ENCODE assay signal across 11 mouse cellular contexts in the genomic region with DNA sequence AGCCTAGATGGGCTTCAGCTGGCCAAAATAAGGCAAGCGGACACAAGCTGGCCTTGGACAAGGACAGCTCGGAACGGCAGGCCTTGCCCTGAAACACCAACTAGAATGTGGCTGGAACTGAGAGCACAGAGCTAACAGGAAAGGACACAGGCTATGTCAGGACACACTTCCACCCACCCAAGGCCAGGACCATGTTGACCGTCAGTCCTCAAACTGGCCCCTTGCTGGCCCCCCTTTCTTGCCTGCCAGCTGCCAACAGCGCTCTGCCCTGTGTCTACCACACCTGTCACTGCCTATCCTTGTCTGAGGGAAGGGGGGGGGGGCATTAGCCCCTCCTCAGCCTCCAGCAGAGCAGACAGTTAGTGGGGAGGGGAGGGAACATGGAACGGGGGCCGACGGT. TPM values are rescaled to one million over a fixed set of nuclear protein-coding genes. Genes with fewer than 3 reads are reported as not detected.
DNase-seq lines count a peak whose midpoint lies in the region; ATAC-seq and TF ChIP-seq lines count a peak whose summit lies in the region.
"Had no signal": no experiment of that assay in that cellular context is flagged by ENCODE, and none has a peak within 500 bp of the region (broad histone marks: within the 10 kb centered on the region; RNA-seq: fewer than 3 reads in every experiment).

A gene (plus strand): TSS at position 316 of the 400 bp plus-strand sequence.

- peaks cover 13% of the 10 kb centered on the region for H3K4me1 ChIP-seq in stomach, embryonic 16.5 days (ENCODE audit: control insufficient read depth, insufficient read depth, low read length)
- H3K4me1 ChIP-seq in stomach, postnatal 0 days (replicated peaks; ENCODE audit: control insufficient read depth, insufficient read depth): no peaks in the 10 kb centered on the region
- H3K4me1 ChIP-seq in heart, embryonic 14.5 days (ENCODE audit: control insufficient read depth in 2 of 2, insufficient read depth in 2 of 2, low read length in 2 of 2): peaks cover 17 to 46% of the 10 kb centered on the region in 2 experiments; a peak in 3 of 4 replicates
- peaks cover 15% of the 10 kb centered on the region for H3K4me1 ChIP-seq in forebrain, embryonic 16.5 days (replicated peaks; ENCODE audit: control insufficient read depth, insufficient read depth, low read length)

- TF ChIP-seq CTCF in stomach, postnatal 0 days (IDR thresholded peaks at IDR 0.05; ENCODE audit: low read depth): no peak

- peak within 1 kb of the TSS; percentile 39; the same call in 1 of the 2 replicates for H3K9ac ChIP-seq in stomach, embryonic 16.5 days (ENCODE audit: low read length)
- no peak within 1 kb of the TSS for H3K9ac ChIP-seq in stomach, postnatal 0 days (ENCODE audit: low read length)
- H3K9ac ChIP-seq in heart, embryonic 14.5 days (ENCODE audit: low read length): peak within 1 kb of the TSS; percentile 77
- no peak within 1 kb of the TSS for H3K9ac ChIP-seq in forebrain, embryonic 16.5 days (replicated peaks; ENCODE audit: low read depth, low read length)
- H3K9ac ChIP-seq: midbrain, embryonic 12.5 days had no signal

- no peak within 1 kb of the TSS for H3K4me3 ChIP-seq in stomach, embryonic 16.5 days (replicated peaks; ENCODE audit: low read length)
- H3K4me3 ChIP-seq in stomach, postnatal 0 days (ENCODE audit: low read depth, low read length): no peak within 1 kb of the TSS
- H3K4me3 ChIP-seq in heart, embryonic 14.5 days (ENCODE audit: control insufficient read depth in 1 of 2, insufficient read depth in 1 of 2, low read depth in 1 of 2, low read length in 2 of 2): peak within 1 kb of the TSS; percentile 41 to 60
- H3K4me3 ChIP-seq in forebrain, embryonic 16.5 days (replicated peaks; ENCODE audit: low read length): no peak within 1 kb of the TSS
- H3K4me3 ChIP-seq: midbrain, embryonic 12.5 days had no signal

- 0 out of 2 replicates have a peak within 1 kb of the TSS, but pooled peaks have one; percentile 21 for H3K4me2 ChIP-seq in stomach, embryonic 16.5 days (ENCODE audit: low read depth, low read length)
- no peak within 1 kb of the TSS for H3K4me2 ChIP-seq in stomach, postnatal 0 days (replicated peaks; ENCODE audit: low read depth)
- H3K4me2 ChIP-seq in heart, embryonic 14.5 days (ENCODE audit: low read length): peak within 1 kb of the TSS; percentile 66
- no peak within 1 kb of the TSS for H3K4me2 ChIP-seq in forebrain, embryonic 16.5 days (ENCODE audit: low read length)
- H3K4me2 ChIP-seq: midbrain, embryonic 12.5 days had no signal

- peaks cover 1% of the 10 kb centered on the region for H3K36me3 ChIP-seq in stomach, embryonic 16.5 days (ENCODE audit: control insufficient read depth, insufficient read depth, low read length)
- no peaks in the 10 kb centered on the region; the same call in 1 of the 2 replicates for H3K36me3 ChIP-seq in stomach, postnatal 0 days (ENCODE audit: control insufficient read depth, insufficient read depth, low read length)
- peaks cover 7% of the 10 kb centered on the region for H3K36me3 ChIP-seq in heart, embryonic 14.5 days (ENCODE audit: control insufficient read depth, insufficient read depth, low read length)
- no peaks in the 10 kb centered on the region for H3K36me3 ChIP-seq in forebrain, embryonic 16.5 days (ENCODE audit: control insufficient read depth, insufficient read depth)

- no peak for DNase-seq in adrenal gland, postnatal 10 days
- no peak for DNase-seq in adrenal gland, adult 18-20 months (ENCODE audit: low spot score in 2 of 2)
- no peak for DNase-seq in stomach, postnatal 0 days (ENCODE audit: low spot score)
- peak; percentile 94 for DNase-seq in skeletal muscle tissue, adult 2 months (ENCODE audit: low read depth, low spot score)
- no peak for DNase-seq in right cerebral cortex, postnatal 36 days (ENCODE audit: low spot score in 2 of 2)

- ATAC-seq in stomach, embryonic 16.5 days (ENCODE audit: insufficient read depth, low FRiP score): no peak
- no peak for ATAC-seq in stomach, postnatal 0 days (ENCODE audit: low FRiP score, low TSS enrichment)
- ATAC-seq in heart, embryonic 14.5 days (ENCODE audit: insufficient number of reproducible peaks, insufficient read depth, low FRiP score, low read depth): peak; percentile 75
- ATAC-seq in forebrain, embryonic 16.5 days: no peak
- ATAC-seq: Patski had no signal

- H3K27ac ChIP-seq in stomach, embryonic 16.5 days (ENCODE audit: low read length): no peak within 1 kb of the TSS
- H3K27ac ChIP-seq in stomach, postnatal 0 days (replicated peaks): no peak within 1 kb of the TSS
- H3K27ac ChIP-seq in heart, embryonic 14.5 days (replicated peaks in 1 of 2; ENCODE audit: control insufficient read depth in 1 of 2, insufficient read depth in 1 of 2, low read depth in 2 of 2, low read length in 2 of 2): peak within 1 kb of the TSS; percentile 98 to 99
- H3K27ac ChIP-seq in forebrain, embryonic 16.5 days (ENCODE audit: low read length): no peak within 1 kb of the TSS
- H3K27ac ChIP-seq: midbrain, embryonic 12.5 days had no signal

- H3K27me3 ChIP-seq in stomach, embryonic 16.5 days (ENCODE audit: control insufficient read depth, insufficient read depth, low read length): no peaks in the 10 kb centered on the region
- H3K27me3 ChIP-seq in stomach, postnatal 0 days (ENCODE audit: control insufficient read depth, insufficient read depth, low read length): no peaks in the 10 kb centered on the region
- H3K27me3 ChIP-seq in heart, embryonic 14.5 days (ENCODE audit: control insufficient read depth, insufficient read depth, low read length): no peaks in the 10 kb centered on the region
- H3K27me3 ChIP-seq in forebrain, embryonic 16.5 days (replicated peaks; ENCODE audit: control insufficient read depth, insufficient read depth, low read length): no peaks in the 10 kb centered on the region
- H3K27me3 ChIP-seq: midbrain, embryonic 12.5 days; Patski had no signal

- WGBS in stomach, embryonic 16.5 days: 68% methylated on average over 8 of the region's 8 CpGs
- 81% methylated on average over 5 of the region's 8 CpGs for WGBS in stomach, postnatal 0 days
- WGBS in heart, embryonic 14.5 days: 23% methylated on average over 7 of the region's 8 CpGs
- WGBS in forebrain, embryonic 16.5 days: 80% methylated on average over 7 of the region's 8 CpGs

- no peaks in the 10 kb centered on the region for H3K9me3 ChIP-seq in stomach, embryonic 16.5 days (replicated peaks; ENCODE audit: control insufficient read depth, low read length)
- no peaks in the 10 kb centered on the region for H3K9me3 ChIP-seq in stomach, postnatal 0 days (ENCODE audit: control insufficient read depth, low read length)
- no peaks in the 10 kb centered on the region for H3K9me3 ChIP-seq in heart, embryonic 14.5 days (ENCODE audit: control insufficient read depth, low read length)
- H3K9me3 ChIP-seq in forebrain, embryonic 16.5 days (ENCODE audit: control insufficient read depth, low read length): no peaks in the 10 kb centered on the region
- H3K9me3 ChIP-seq: midbrain, embryonic 12.5 days had no signal

- no peak for TF ChIP-seq EP300 in stomach, postnatal 0 days (optimal IDR thresholded peaks at IDR 0.05)

RNA-seq across cellular contexts. Expression of the gene that starts here (rescaled TPM):
- 10 to 100 TPM; 11.0 to 38.6 TPM for total RNA-seq in adrenal gland, postnatal 10 days (2021)
- total RNA-seq in adrenal gland, adult 18-20 months (2021): 1 to 10 TPM in 1 of 2 experiments, under 1 TPM in 1; 0.96 to 2.3 TPM
- polyA plus RNA-seq in stomach, embryonic 16.5 days (2015; fragmentation: Nextera tagmentation; extraction: Ambion mirVana): 0.64 and 8.1 TPM in 2 replicates
- 0.30 and 0.35 TPM in 2 replicates for polyA plus RNA-seq in stomach, postnatal 0 days (2015; fragmentation: Nextera tagmentation; extraction: Ambion mirVana)
- 97.6 and 102 TPM in 2 replicates for polyA plus RNA-seq in heart, embryonic 14.5 days (2014; fragmentation: Nextera tagmentation; extraction: Ambion mirVana)
- not detected in 2 replicates for polyA plus RNA-seq in forebrain, embryonic 16.5 days (2015; fragmentation: Nextera tagmentation; extraction: Ambion mirVana)
- total RNA-seq: layer of hippocampus, postnatal 14 days had no signal
- polyA plus RNA-seq: midbrain, embryonic 12.5 days; Patski had no signal

Comparison
In these comparisons a context has a peak if more than half of its experiments do, and no peak if none do; other contexts are left out.
1. RNA of the gene that starts here (polyA plus RNA-seq): 97.6 to 102 TPM in heart, embryonic 14.5 days; 0.64 to 8.1 TPM in stomach, embryonic 16.5 days, 0.30 to 0.35 TPM in stomach, postnatal 0 days and not detected in forebrain, embryonic 16.5 days; every median in the first group is over 10 times any median in the second.
2. H3K4me2 ChIP-seq: peak in stomach, embryonic 16.5 days (single experiment) and heart, embryonic 14.5 days (single experiment); none in stomach, postnatal 0 days (single experiment) and forebrain, embryonic 16.5 days (single experiment).
3. H3K9ac ChIP-seq: peak in stomach, embryonic 16.5 days (single experiment) and heart, embryonic 14.5 days (single experiment); none in stomach, postnatal 0 days (single experiment) and forebrain, embryonic 16.5 days (single experiment).
4. H3K27ac ChIP-seq: peak in heart, embryonic 14.5 days (2 of 2); none in stomach, embryonic 16.5 days (single experiment), stomach, postnatal 0 days (single experiment) and forebrain, embryonic 16.5 days (single experiment).
5. H3K4me3 ChIP-seq: peak in heart, embryonic 14.5 days (2 of 2); none in stomach, embryonic 16.5 days (single experiment), stomach, postnatal 0 days (single experiment) and forebrain, embryonic 16.5 days (single experiment).